Mouse (Mus musculus) liver, postnatal 0 days (tissue): ENCODE measurements around the gene Siglece. TPM values are rescaled to one million over a fixed set of nuclear protein-coding genes. Genes with fewer than 3 reads are reported as not detected.
"Not testable (repeated sequence)": the region's sequence is repeated elsewhere in the genome, so short reads cannot be mapped to it uniquely, and the experiment has no call there.

Experiments used
- ATAC-seq: fragments of 200-750 bp; cut with Nextera tagmentation; 2 replicates; pipeline ENCODE4 v1.8.0; 2017; ENCODE audit warnings: mild to moderate bottlenecking, moderate library complexity
- DNase-seq: peaks from one replicate; pipeline ENCODE4 v3.0.0-alpha.2; 2016
- H3K27ac ChIP-seq: fragments of 300-500 bp; sonication (generic); 2 replicates; pipeline ENCODE4 v1.5.1; 2014; ENCODE audit warnings: antibody characterized with exemption, moderate library complexity, mild to moderate bottlenecking, low read depth
- H3K27me3 ChIP-seq: fragments of 300-500 bp; sonication (generic); 2 replicates; pipeline ENCODE4 v1.6.1; 2014; ENCODE audit warnings: low read length, control low read depth, mixed read lengths; ENCODE audit not compliant: insufficient read depth
- H3K36me3 ChIP-seq: fragments of 300-500 bp; sonication (generic); replicated peaks from 2 replicates; pipeline ENCODE4 v1.6.1; 2014; ENCODE audit warnings: mild to moderate bottlenecking, control low read depth, low read length, moderate library complexity, mixed read lengths; ENCODE audit not compliant: insufficient read depth
- H3K4me1 ChIP-seq: fragments of 300-500 bp; sonication (generic); 2 replicates; pipeline ENCODE4 v1.6.1; 2014; ENCODE audit warnings: antibody characterized with exemption, mild to moderate bottlenecking, control low read depth; ENCODE audit not compliant: insufficient read depth
- H3K4me2 ChIP-seq: fragments of 300-500 bp; sonication (generic); 2 replicates; pipeline ENCODE4 v1.6.1; 2014; ENCODE audit warnings: low read depth, mild to moderate bottlenecking, low read length, moderate library complexity, mixed read lengths
- H3K4me3 ChIP-seq: fragments of 300-500 bp; sonication (generic); 2 replicates; pipeline ENCODE4 v1.5.1; 2014; ENCODE audit warnings: low read depth, low read length
- H3K9ac ChIP-seq: fragments of 300-500 bp; sonication (generic); replicated peaks from 2 replicates; pipeline ENCODE4 v1.6.1; 2014; ENCODE audit warnings: mild to moderate bottlenecking, moderate library complexity
- H3K9me3 ChIP-seq: fragments of 300-500 bp; sonication (generic); 2 replicates; pipeline ENCODE4 v1.6.1; 2016; ENCODE audit warnings: mild to moderate bottlenecking, control low read depth, low read length, mixed read lengths
- CTCF ChIP-seq: sonication (generic); IDR thresholded peaks from 2 replicates; pipeline ENCODE4 v1.5.1; 2016; ENCODE audit warnings: antibody characterized with exemption, low read depth
- EP300 ChIP-seq: IDR thresholded peaks from 2 replicates; pipeline ENCODE4 v1.6.1; 2016; ENCODE audit warnings: antibody characterized with exemption, low read depth, mild to moderate bottlenecking
- whole genome bisulfite sequencing: fragments of 180-500 bp; shearing (Covaris S2); extraction: QIAGEN DNeasy Blood & Tissue Kit; methylation state at CpG from one replicate; pipeline ENCODE4 v1.1.7; 2014; ENCODE audit not compliant: insufficient replicate concordance; 5-methylcytosine and 5-hydroxymethylcytosine counted together
- polyA plus RNA-seq: library from polyadenylated mRNA; unstranded; fragments of >200 nt; fragmentation: Nextera tagmentation; extraction: Ambion mirVana; gene quantifications from 2 replicates; pipeline ENCODE4 v1.2.1, GENCODE M21; 2015

The Siglece gene
- polyA plus RNA-seq, result 5.1 and 5.8 TPM in 2 replicates

DNA sequence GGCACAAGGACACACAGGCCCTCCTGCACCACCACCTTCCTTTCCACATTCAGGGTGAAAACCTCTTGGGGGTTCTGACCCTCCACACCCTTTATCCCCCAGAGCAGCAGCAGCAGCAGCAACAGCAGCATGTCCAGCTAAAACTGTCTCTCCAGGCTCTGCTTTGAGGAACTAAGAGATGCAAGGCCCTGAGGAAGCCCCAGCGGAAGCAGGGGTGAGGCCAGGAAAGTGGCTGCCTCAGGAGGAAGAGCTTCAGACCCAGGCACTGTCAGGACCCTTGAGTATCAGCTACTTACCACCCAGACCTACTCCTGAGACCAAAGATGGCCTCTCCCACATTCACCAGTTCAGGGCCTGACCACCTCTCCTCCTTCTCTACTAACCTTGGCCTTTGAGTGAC lies at the start of gene Siglece:
Siglece (minus strand) TSS at position 160 of the 400 bp plus-strand sequence.
- 24% methylated on average over 1 of the region's 1 CpGs for WGBS
- peak within 1 kb of the TSS; percentile 71 for H3K27ac ChIP-seq
- DNase-seq, result peak; percentile 30

DNA sequence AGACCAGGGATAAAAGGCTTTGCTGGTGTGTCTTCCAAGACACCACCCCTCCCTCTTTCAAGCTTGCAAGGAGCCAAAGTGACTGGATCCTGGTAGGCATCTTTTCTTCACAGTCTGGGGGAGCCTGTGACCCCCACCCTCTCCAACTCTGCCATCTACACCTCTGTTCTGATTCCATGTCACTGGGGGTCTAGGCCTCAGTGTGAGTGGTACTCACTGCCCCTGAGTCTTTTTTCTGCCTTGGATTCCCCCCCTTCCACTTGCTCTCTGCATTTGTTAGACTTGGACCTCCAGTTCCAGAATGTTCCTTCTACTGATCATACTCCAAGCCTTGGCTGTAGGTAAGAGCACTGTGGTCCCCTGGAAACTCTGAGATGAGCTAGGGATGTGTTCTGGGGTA lies 30.2 kb upstream of the Siglece start, which contains the start of gene Klk14:
Klk14 (plus strand) TSS at position 301 of the 400 bp plus-strand sequence.
- DNase-seq, result no peak
- no peaks in the 10 kb centered on the region for H3K9me3 ChIP-seq
- no peak for ATAC-seq
- H3K4me2 ChIP-seq, result no peak within 1 kb of the TSS
- no peaks in the 10 kb centered on the region for H3K36me3 ChIP-seq
- H3K27me3 ChIP-seq, result no peaks in the 10 kb centered on the region
- no peak for TF ChIP-seq EP300
- no peak for TF ChIP-seq CTCF
- no peak within 1 kb of the TSS for H3K9ac ChIP-seq
- no peak within 1 kb of the TSS for H3K27ac ChIP-seq
- H3K4me3 ChIP-seq, result no peak within 1 kb of the TSS
- H3K4me1 ChIP-seq, result no peaks in the 10 kb centered on the region

More for the DNA sequence above, at the start of gene Siglece:
- H3K4me2 ChIP-seq, result peak within 1 kb of the TSS; percentile 49
- H3K9ac ChIP-seq, result peak within 1 kb of the TSS; percentile 16; the same call in 1 of the 2 replicates
- TF ChIP-seq EP300 (no peak), CTCF (no peak)
- no peaks in the 10 kb centered on the region for H3K9me3 ChIP-seq
- H3K4me1 ChIP-seq, result peaks cover 2% of the 10 kb centered on the region; the same call in 1 of the 2 replicates
- no peaks in the 10 kb centered on the region for H3K27me3 ChIP-seq
- H3K36me3 ChIP-seq, result no peaks in the 10 kb centered on the region
- H3K4me3 ChIP-seq, result peak within 1 kb of the TSS; percentile 35
- no peak for ATAC-seq

DNA sequence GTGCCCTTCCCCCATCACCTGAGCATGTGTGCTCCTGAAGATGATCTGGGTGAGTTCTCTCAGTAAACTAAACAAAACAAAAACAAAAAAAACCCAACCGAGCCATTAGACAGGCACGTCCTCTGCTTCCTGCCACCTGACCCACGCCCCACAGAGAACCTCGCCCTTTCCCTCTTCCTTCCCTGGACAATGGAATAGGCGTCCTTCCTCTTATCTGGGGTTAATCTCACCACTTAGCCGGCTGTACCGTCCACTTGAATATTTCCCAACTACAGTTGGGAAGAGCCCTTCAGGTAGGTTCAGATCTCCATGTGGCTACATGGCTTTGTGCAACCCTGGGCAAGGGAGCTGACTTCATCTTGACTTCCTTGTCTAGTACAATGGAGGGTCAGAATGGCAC lies 25.1 kb upstream of the Siglece start:
- Histone ChIP-seq H3K4me2 (no peak overlapping the region), H3K9me3 (no peaks in the 10 kb centered on the region), H3K36me3 (no peaks in the 10 kb centered on the region), H3K4me1 (no peaks in the 10 kb centered on the region), H3K9ac (no peak overlapping the region), H3K4me3 (no peak overlapping the region), H3K27me3 (no peaks in the 10 kb centered on the region), H3K27ac (no peak overlapping the region)
- DNase-seq (no peak), ATAC-seq (no peak)
- WGBS, result 33% methylated on average over 7 of the region's 7 CpGs
- no peak for TF ChIP-seq CTCF
- TF ChIP-seq EP300, result no peak

DNA sequence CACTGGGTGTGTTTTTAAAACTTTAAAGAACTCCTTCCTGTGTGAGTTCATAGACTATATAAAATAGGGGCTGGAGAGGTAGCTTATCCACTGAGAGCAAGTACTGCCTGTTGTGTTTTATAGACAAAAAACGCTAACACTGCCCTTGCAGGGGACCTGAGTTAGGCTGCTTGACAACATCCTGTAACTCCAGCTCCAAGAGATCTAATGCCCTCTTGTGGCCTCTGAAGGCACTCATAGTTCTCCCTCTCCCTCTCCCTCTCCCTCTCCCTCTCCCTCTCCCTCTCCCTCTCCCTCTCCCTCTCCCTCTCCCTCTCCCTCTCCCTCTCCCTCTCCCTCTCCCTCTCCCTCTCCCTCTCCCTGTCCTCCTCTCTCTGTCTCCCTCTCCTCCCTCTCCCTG lies 22.6 kb upstream of the Siglece start:
- not testable (repeated sequence) for ATAC-seq, H3K27me3 ChIP-seq
- WGBS, result 14% methylated on average over 1 of the region's 1 CpGs

DNA sequence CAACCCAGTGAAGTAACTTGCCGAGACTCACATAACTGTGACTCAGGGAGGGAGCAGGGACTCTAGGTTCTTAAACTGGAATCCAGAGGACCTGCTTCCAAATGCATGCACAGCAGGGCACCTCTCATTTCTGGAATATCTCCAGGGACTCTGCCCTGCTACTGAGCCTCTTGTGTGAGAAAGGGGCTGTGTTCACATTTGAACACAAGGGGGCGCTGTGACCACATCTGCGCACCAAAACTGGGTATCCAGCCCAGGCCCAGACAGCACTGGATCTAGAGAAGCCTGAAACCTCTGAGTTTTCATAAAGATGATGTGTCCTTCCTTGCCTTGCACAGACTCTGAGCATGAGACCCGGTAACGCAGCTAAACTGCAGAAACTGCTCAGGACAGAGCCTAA lies 21.0 kb upstream of the Siglece start:
- peak; percentile 86 for TF ChIP-seq CTCF
- no peak for TF ChIP-seq EP300

More for the DNA sequence above, 22.6 kb upstream of the Siglece start:
- H3K9me3 ChIP-seq, DNase-seq, H3K27ac ChIP-seq, H3K9ac ChIP-seq, H3K4me3 ChIP-seq, H3K4me2 ChIP-seq, H3K36me3 ChIP-seq, H3K4me1 ChIP-seq: not testable (repeated sequence)
- peak; percentile 38 for TF ChIP-seq CTCF

DNA sequence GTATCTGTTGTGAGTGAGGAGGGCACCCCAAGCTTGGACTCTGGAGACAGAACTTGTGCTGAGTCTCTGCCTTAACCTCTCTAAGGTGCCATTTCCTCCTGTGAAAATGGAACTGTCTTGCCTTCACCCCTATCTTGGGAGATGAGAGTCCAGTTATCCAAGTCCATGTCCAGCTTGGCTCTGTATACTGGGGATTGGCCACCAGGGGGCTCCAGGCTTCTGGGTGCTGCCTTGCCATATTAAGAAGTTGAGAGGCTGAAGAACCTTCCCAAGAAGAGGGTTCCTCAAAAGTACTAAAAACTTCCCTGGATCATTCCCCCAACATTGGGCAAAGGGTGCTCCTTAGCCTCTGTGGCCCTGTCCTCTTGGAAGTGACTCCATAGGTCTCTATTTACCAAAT lies 18.6 kb upstream of the Siglece start:
- H3K4me2 ChIP-seq, result no peak overlapping the region
- TF ChIP-seq CTCF (peak; percentile 66), EP300 (no peak)
- DNase-seq (peak; percentile 58), ATAC-seq (no peak)
- no peak overlapping the region for H3K9ac ChIP-seq
- H3K4me1 ChIP-seq, result no peaks in the 10 kb centered on the region
- no peaks in the 10 kb centered on the region for H3K9me3 ChIP-seq
- H3K27me3 ChIP-seq, result no peaks in the 10 kb centered on the region
- no peak overlapping the region for H3K4me3 ChIP-seq
- H3K36me3 ChIP-seq, result peaks cover 24% of the 10 kb centered on the region
- no peak overlapping the region for H3K27ac ChIP-seq

More for the DNA sequence above, 21.0 kb upstream of the Siglece start:
- H3K27me3 ChIP-seq, result no peaks in the 10 kb centered on the region
- DNase-seq (peak; percentile 70), ATAC-seq (peak; percentile 38; the same call in 1 of the 2 replicates)
- peaks cover 16% of the 10 kb centered on the region for H3K36me3 ChIP-seq
- 20% methylated on average over 5 of the region's 5 CpGs for WGBS
- no peak overlapping the region for H3K9ac ChIP-seq
- H3K4me1 ChIP-seq, result no peaks in the 10 kb centered on the region
- no peak overlapping the region for H3K4me2 ChIP-seq
- no peak overlapping the region for H3K4me3 ChIP-seq
- no peak overlapping the region for H3K27ac ChIP-seq
- no peaks in the 10 kb centered on the region for H3K9me3 ChIP-seq

DNA sequence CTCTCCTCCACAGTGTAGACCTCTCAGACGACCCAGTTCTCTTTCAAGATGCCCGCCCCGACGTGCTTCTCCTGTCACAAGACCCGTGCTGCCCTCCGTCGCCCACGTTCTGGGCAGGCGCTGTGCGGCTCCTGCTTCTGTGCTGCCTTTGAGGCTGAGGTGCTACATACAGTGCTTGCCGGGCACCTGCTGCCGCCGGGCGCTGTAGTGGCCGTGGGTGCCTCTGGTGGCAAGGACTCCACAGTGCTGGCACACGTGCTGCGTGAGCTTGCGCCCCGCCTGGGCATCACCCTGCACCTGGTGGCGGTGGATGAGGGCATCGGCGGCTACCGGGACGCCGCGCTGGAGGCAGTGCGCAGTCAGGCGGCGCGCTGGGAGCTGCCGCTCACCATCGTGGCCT lies 15.1 kb upstream of the Siglece start:
- Histone ChIP-seq H3K4me2 (no peak overlapping the region), H3K27me3 (no peaks in the 10 kb centered on the region), H3K27ac (no peak overlapping the region), H3K9ac (no peak overlapping the region), H3K9me3 (no peaks in the 10 kb centered on the region), H3K4me3 (no peak overlapping the region), H3K4me1 (peaks cover 11% of the 10 kb centered on the region), H3K36me3 (peaks cover 24% of the 10 kb centered on the region)
- ATAC-seq (no peak), DNase-seq (no peak)
- TF ChIP-seq EP300, result no peak
- no peak for TF ChIP-seq CTCF
- WGBS, result 91% methylated on average over 32 of the region's 32 CpGs
